Mouse (Mus musculus) naive thymus-derived CD4-positive, alpha-beta T cell, adult 2 months (primary cell): ENCODE measurements around the gene Vps37b.

ENCODE experiments used
- DNase-seq: peaks from one replicate; pipeline ENCODE4 v3.0.0-alpha.2; 2011; ENCODE audit warnings: low read depth

The Vps37b gene

DNA sequence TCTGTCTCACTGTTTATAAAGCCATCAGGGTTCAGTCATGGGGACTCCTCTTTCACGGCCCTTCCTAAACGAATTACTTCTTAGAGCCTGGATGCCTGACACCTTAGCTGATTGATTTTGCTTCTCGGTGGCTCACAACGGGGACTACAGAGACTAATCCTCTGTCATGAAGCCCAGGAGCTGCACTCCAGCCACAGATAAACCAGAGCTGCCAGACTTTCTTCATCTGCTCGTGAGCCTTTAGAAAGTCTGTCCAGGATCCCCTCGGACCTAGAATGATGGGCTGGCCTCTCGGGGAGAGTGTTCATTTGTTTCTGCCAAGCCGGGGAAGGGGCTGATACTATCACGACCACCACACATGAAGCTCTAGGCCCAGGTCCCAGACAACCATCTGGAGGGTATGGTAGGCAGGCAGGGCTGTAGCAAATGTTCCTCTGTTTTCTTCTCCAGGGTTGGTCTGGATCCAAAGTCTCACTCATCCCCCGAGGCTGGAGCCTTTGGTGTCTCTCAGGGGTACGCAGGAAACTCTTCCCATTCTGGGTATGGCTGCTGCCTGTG, 13.5 kb upstream of the Vps37b start:
- no peak for DNase-seq

DNA sequence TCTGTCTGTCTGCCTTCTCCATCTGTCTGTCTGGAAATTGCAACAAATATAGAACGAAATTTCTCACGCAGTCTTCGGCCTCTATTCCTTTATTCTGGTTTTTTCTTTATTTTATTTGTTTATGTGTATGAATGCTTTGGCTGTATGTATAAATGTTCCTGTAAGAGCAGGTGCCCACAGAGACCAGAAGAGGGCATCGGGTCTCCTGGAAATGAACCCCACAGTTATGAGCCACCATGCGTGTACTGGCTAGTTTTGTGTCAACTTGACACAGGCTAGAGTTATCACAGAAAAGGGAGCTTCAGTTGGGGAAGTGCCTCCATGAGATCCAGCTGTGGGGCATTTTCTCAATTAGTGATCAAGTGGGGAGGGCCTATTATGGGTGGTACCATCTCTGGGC, 11.9 kb upstream of the Vps37b start:
- DNase-seq = no peak

DNA sequence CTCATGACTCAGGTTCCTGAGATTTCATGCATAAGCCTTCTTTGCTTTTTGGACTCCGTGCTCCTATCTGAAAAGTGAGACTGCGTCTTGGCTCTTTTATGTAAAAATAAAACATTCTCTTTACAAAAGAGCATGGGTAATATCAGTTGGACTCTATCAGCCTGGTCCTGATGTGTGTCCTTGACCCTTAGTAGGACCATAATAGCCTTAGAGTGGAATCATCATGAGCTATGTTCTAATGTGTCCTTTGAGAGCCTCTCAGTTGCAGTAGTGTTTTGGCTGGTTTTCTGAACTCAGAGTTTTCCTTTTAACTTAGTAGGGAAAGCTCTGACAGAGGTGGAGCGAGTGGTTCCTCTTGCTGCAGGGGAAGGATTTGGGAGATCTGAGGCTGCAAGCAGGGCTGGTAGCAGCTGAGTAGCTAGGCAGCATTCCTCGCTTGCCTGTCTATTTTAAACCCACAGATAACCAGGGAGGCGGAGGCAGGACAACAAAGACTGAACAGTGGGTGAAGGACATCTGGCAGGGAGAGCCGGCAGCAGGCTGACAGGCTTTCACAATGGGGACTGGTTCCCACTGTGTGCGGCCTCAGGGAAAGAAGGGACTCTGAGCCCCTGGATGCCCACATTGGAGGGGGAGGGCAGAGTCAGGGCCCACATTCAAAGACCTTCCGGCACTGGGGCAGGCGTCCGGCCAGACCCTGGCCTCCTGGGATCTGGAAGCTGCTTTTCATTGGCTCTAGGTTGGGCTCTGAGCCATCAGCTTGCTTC, 11.3 kb upstream of the Vps37b start:
- no peak for DNase-seq

DNA sequence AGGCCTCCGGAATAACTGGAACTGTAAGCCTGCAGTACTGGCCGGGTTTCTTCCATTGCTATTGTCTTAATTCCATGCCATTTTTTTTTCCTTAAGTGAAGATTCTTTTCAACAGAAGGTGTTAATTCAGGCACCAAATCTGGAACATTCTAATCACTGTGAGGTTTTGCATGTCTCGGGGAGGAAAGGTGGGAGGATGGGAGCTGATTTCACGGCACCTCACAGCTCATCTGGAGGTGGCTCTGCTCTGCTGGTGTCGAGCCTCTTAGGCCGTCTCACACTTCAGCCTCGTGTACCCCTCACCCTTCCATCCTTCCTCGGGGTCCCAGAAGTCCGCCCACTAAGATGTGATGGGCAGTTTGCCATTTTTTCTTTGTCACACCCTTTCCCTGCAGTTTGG, 9.0 kb upstream of the Vps37b start:
- DNase-seq = no peak

GRCm38 (mm10) chr5:124039602-124040001, 7.5 kb upstream of the Vps37b start:
- no peak for DNase-seq

- DNase-seq = peak; percentile 80
Measured at GRCm38 (mm10) chr5:124036836-124037235, 4.8 kb upstream of the Vps37b start.

DNA sequence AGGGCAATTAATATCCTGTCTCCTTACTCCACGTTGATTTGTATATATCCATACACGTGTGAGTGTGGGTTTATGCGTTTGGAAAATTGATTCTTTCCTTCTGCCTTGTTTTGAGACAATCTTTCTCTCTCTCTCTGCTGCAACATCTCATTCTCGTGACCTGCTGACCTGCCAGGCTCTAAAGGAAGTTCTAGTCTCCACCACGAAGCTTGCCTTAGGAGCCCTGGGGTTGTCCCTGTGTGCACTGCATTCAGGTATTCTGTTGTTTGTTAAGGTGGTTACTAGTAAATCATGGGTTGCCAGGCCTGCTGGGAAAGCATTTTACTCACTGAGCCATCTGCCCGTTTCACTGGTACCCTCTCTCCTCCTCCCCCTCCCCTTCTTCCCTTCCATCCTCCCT, 4.3 kb upstream of the Vps37b start:
- DNase-seq = peak; percentile 81

- peak; percentile 92 for DNase-seq
Measured at GRCm38 (mm10) chr5:124035806-124036205, 3.7 kb upstream of the Vps37b start.

DNA sequence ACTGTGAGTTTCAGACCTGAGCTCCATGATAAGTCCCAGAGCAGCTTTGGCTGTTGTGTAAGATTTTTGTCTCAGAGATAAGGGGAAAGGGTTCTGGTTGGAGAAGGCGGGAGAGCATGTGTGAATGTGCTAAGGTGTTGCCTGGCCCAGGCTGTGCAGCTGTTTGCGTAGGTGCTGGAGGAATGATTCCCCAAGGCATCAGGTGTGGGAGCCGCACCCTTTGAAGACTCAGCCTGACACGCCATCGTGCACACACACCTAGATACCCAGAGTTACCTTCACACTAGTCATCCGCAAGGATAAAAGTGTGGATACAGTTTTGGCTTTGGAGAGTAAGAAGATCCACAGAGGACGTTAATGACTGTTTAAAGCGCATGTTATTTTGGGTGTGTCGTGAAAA, 3.3 kb upstream of the Vps37b start:
- DNase-seq = no peak

- peak; percentile 95 for DNase-seq
Measured at GRCm38 (mm10) chr5:124034471-124034870, 2.4 kb upstream of the Vps37b start.

DNA sequence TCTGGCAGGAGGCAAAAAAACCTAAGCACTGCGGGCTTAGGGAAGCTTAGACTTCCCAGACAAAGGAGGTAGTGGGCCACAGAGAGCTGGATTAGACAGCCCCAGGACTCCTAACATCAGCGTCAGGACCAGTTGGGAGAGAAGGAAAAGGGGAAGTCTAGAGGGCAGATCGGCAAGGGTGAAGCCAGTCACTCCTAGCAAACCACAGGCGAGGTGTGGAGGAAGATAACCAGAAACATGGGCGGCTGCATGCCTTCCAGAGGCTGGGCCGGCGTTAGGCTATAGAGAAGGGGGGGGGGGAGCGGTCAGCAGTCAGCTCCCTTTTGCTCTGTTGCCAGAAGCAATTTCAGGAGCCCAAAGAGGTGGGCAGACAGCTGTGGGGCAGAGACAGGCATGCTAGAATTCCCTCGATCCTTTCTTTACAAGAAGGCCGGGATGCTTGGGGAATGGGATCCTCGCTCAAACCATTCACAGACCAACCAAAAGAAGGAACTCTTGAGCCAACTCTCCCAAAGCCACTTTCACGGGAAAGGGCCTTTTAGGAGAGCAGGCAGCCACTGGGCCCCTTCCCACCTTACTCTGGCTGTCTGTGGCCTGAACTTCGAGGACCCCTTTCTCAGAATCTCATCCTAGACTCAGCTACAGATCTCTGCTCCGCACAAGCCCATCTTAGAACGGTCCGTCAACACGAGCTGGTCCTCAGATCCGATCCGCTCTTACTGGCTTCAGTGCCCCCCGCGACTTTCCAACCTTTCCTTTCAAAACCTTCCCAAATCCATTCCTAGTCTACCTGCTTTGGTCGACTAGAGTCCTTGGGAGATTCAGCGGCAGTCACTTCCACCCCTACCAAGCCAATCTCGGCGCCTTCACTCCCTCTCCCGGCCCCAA, 758 bp downstream of the Vps37b start:
- DNase-seq = peak; percentile 69

DNA sequence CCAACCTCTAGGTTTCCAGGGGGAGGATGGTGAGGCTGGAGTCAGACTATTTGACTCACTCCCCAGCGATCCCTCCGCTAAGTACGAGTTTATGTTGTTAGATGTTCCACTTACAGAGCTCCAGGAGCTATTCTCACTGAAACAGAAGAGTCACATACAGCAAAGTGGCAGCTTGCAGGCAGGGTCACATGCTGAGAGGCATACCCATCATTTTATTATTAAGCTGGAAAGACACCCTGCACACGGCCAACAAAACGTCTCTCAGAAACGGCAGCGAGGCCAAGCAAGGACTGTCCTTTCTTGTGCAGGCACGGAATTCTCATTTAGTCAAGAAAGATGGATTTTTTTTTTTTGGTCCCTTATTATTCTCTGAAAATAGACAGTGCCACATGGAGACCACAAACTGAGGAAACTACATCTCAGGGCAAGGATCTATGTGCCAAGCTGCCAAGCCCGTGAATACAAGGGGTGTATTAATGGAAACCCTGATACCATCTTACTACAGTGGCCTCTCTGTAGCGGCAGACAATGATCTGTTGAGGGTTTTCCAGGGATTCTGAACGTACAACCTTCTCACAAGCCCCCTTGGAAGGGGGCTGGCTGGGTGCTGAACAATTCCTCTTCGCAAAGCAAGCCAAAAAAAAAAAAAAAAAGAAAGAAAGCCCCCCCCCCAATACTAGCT, 1.5 kb downstream of the Vps37b start:
- DNase-seq = peak; percentile 77

DNA sequence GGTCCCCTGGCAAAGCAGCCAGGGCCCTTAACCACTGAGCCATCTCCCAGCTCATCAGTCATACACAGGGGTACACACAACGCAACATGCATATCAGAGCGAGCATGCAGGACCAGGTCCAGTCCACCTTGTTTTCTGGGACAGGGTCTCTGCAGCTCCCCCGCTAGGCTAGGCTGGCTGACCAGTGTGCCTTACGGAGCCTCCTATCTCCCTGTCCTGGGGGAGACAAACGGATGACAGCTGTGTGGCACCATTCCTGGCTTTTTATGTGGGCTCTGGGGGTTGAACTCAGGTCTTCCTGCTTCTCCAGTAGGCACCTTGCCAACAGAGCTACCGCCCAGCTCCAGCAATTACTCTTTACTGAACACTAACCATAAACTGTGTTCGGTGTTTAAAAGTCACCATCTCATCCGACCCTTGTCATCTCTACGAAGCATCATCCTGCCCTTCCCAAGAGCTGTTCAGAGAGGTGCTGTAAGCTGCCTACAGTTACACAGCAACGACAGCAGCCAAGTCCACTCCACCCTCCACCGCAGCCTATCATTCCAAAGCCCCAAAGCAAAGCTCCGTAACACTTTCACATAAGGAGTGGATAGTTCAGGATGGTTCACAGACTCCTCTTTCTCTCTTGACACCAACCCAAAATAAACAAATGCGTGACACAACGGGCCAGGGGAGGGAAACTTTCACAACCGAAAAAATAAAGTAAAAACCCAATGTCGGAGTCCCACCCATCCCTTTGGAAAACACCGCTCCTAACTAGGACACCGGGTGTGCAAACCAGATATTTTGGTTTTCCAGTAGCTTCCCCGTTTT, 2.6 kb downstream of the Vps37b start:
- peak; percentile 70 for DNase-seq

- peak; percentile 75 for DNase-seq
Measured at GRCm38 (mm10) chr5:124028680-124029079, 3.4 kb downstream of the Vps37b start.

- DNase-seq = peak; percentile 57
Measured at GRCm38 (mm10) chr5:124027702-124028470, 4.2 kb downstream of the Vps37b start.

- DNase-seq = no peak
Measured at GRCm38 (mm10) chr5:124026568-124026967, 5.5 kb downstream of the Vps37b start.

DNA sequence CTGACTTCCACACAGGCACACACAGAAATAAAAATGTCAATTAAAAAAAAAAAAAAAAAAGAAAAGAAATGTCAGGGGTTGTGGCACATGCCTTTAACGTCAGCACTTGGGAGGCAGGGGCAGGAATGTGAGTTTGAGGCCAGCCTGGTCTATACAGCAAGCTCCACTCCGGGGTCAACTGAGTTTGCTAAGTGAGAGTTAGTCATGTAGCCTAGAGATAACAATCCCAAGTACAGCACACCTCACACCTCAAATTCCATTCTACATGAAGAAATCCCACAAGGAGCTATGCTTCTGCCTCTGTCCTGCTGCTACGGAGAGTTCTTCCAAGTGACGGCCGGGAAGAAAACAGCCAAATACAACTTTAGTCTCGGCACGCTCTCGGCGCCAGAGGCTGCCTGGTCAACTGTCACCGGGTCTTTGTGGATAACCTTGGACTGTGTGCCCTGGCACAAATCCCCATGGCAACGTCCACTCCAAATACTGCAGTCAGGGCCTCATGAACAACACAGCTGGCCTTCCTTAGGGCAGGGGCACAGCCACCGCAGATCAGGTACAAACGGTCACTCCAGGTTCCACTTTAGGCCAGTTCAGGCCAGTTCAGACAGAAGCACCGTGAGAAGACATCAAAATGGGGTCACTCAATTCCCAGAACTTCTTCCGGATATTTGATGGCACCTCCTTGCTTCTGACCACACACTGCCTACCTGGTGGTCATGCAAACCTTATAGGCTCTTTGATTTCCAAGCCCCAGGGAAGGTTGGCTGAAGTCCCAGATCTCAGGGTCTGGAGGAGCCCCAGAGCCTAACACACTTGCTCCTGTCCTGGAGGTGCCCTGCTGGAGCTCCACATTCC, 6.3 kb downstream of the Vps37b start:
- DNase-seq = peak; percentile 30

- peak; percentile 50 for DNase-seq
Measured at GRCm38 (mm10) chr5:124025146-124025545, 6.9 kb downstream of the Vps37b start.

DNA sequence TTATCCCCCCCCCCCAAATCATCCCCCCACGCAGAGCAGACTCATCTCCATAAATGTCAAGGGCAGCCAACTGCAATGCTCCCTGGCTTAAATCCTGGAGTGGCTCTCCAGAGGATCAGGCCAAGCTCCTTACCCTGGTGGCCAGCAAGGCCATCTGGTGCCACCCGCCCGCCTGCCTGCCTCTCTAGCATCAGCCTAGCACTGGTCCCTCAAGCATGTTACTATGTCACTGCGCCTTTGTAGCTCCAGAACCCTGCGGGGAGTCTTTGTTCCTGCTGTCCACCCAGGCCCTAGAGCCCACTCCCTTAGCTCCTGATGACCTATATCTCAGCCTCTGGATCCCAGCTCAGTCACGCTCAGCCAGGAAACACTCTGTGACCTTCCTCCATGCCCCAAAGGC, 7.4 kb downstream of the Vps37b start:
- no peak for DNase-seq

- peak; percentile 73 for DNase-seq
Measured at GRCm38 (mm10) chr5:124022365-124022764, 9.7 kb downstream of the Vps37b start.
